Mouse (Mus musculus) midbrain, embryonic 14.5 days (tissue): ENCODE measurements at regions not wholly inside any gene's neighbourhood (a gene's known extent, or its start where the extent isn't known, plus 50 kb on each side); places are given as distances from the start of the nearest gene placed in this dataset.

Source experiments
- ATAC-seq: fragments of 200-750 bp; cut with Nextera tagmentation; 2 replicates; pipeline ENCODE4 v1.8.0; 2017; ENCODE audit warnings: moderate number of reproducible peaks, moderate library complexity; ENCODE audit not compliant: low FRiP score, low TSS enrichment
- DNase-seq: peaks from one replicate; pipeline ENCODE4 v3.0.0-alpha.2; 2015
- H3K27ac ChIP-seq: fragments of 300-500 bp; sonication (generic); replicated peaks from 2 replicates; pipeline ENCODE4 v1.5.1; 2014; ENCODE audit warnings: mild to moderate bottlenecking, low read depth, low read length, moderate library complexity
- H3K27me3 ChIP-seq: fragments of 300-500 bp; sonication (generic); 2 replicates; pipeline ENCODE4 v1.6.1; 2014; ENCODE audit warnings: low read length, control low read depth, mixed read lengths; ENCODE audit not compliant: control insufficient read depth, insufficient read depth
- H3K36me3 ChIP-seq: fragments of 300-500 bp; sonication (generic); 2 replicates; pipeline ENCODE4 v1.6.1; 2014; ENCODE audit warnings: low read length, control low read depth; ENCODE audit not compliant: control insufficient read depth, insufficient read depth
- H3K4me1 ChIP-seq: fragments of 300-500 bp; sonication (generic); 2 replicates; pipeline ENCODE4 v1.6.1; 2014; ENCODE audit warnings: mild to moderate bottlenecking, antibody characterized with exemption, low read length, control low read depth; ENCODE audit not compliant: control insufficient read depth, insufficient read depth
- H3K4me2 ChIP-seq: fragments of 300-500 bp; sonication (generic); 2 replicates; pipeline ENCODE4 v1.6.1; 2014; ENCODE audit warnings: mild to moderate bottlenecking, low read length, moderate library complexity
- H3K4me3 ChIP-seq: fragments of 300-500 bp; sonication (generic); replicated peaks from 2 replicates; pipeline ENCODE4 v1.5.1; 2014; ENCODE audit warnings: low read depth, low read length
- H3K9ac ChIP-seq: fragments of 300-500 bp; sonication (generic); replicated peaks from 2 replicates; pipeline ENCODE4 v1.6.1; 2014; ENCODE audit warnings: mild to moderate bottlenecking, low read length, moderate library complexity
- H3K9me3 ChIP-seq: fragments of 300-500 bp; sonication (generic); 2 replicates; pipeline ENCODE4 v1.6.1; 2016; ENCODE audit warnings: low read length, control low read depth, mixed read lengths; ENCODE audit not compliant: control insufficient read depth
- WGBS: fragments of 180-500 bp; shearing (Covaris S2); extraction: QIAGEN DNeasy Blood & Tissue Kit; methylation state at CpG from one replicate; pipeline ENCODE4 v1.1.7; 2014; 5-methylcytosine and 5-hydroxymethylcytosine counted together

DNA sequence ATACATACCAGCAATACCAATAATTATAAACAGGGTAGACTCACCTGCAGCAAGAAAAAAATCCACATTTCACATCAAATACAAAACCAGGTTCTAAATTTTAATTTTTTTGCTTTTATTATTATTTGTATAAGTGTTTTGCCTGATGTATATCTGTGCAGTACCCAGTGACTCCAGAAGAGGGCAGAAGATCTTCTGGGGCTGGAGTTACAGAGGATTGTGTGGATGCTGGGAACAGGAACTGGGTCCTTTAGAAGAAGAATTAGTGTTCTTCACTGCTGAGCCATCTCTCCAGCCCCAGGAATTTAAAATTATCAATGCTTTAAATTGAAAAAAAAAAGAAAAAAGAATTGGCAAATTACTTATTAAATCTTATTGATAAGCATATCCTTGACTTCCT, 71.7 kb upstream of the Ccdc39 start:
- no peak overlapping the region for H3K4me3 ChIP-seq
- no peaks in the 10 kb centered on the region for H3K27me3 ChIP-seq
- no peaks in the 10 kb centered on the region for H3K9me3 ChIP-seq
- no peaks in the 10 kb centered on the region for H3K36me3 ChIP-seq
- H3K4me1 ChIP-seq, result no peaks in the 10 kb centered on the region
- H3K4me2 ChIP-seq, result no peak overlapping the region
- DNase-seq, result no peak
- no peak overlapping the region for H3K27ac ChIP-seq
- no peak overlapping the region for H3K9ac ChIP-seq
- ATAC-seq, result no peak

DNA sequence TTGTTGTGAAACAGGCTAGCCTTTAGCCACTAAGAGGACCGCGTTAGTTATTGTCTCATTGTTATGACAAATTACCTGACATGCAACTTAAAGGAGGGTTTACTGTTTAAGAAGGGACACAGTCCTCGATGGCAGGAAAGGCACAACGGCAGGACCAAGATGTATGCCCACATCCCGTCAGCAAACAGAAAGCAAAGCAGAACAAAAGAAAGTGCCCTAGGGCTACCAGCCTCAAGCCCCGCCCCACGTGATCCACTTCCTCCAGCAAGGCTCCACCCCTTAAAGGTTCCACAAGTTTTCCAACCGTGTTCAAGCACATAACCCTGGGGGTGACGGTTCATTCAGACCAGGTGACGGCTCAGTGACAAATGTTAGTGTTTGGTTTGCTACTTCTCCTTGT, 72.2 kb upstream of the Ccdc39 start:
- no peak for DNase-seq
- H3K9ac ChIP-seq, result no peak overlapping the region
- H3K9me3 ChIP-seq, result no peaks in the 10 kb centered on the region
- no peaks in the 10 kb centered on the region for H3K4me1 ChIP-seq
- H3K27ac ChIP-seq, result no peak overlapping the region
- no peak for ATAC-seq
- no peaks in the 10 kb centered on the region for H3K36me3 ChIP-seq
- no peak overlapping the region for H3K4me2 ChIP-seq
- WGBS, result 82% methylated on average over 10 of the region's 10 CpGs
- no peak overlapping the region for H3K4me3 ChIP-seq
- no peaks in the 10 kb centered on the region for H3K27me3 ChIP-seq

DNA sequence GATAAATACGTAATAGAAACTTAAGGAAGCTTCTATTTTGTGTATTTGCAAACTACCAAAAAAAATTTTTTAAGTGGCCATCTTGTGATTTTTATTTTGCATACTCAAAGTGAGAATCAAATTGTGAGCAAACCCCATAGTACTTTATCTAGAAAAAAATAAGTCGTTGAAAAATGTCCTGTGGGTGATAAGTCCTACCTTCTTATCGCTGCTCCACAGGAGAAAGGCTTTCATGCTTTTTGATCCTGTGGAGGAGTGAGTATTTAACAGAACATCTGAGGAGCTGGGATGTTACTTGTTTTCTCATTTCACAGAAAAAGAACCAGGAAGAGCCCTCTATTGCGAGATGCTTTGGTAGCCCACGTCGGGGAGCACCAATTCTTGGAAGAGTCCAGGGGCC, 72.7 kb upstream of the Ccdc39 start:
- ATAC-seq, result no peak

DNA sequence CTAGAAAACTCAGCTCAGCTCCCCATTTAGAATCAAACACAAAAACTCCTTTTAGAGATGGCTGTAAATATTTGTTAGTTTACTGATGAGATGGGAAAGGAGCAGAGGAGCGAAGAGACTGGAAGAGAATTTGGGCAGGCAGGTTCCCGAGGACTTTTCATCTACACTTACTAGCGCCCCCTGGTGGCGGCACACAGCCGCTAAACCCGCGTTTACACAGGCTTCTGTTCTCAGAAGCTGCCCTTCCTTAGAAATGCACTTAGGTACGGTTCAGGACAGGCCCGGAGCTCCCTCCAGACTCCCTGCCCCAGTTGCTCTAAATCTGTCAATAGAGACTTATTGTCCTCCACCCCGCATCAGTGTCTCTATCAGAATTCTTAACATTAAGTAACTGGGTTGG, 74.7 kb upstream of the Ccdc39 start:
- Histone ChIP-seq H3K4me2 (no peak overlapping the region), H3K27me3 (no peaks in the 10 kb centered on the region), H3K9me3 (no peaks in the 10 kb centered on the region), H3K4me3 (no peak overlapping the region), H3K36me3 (no peaks in the 10 kb centered on the region), H3K4me1 (no peaks in the 10 kb centered on the region), H3K9ac (no peak overlapping the region), H3K27ac (no peak overlapping the region)
- WGBS, result 9% methylated on average over 10 of the region's 10 CpGs
- DNase-seq (peak; percentile 93), ATAC-seq (no peak; the same call in 1 of the 2 replicates)

More for the DNA sequence above, 72.7 kb upstream of the Ccdc39 start:
- H3K4me2 ChIP-seq, result no peak overlapping the region
- H3K27ac ChIP-seq, result no peak overlapping the region
- no peaks in the 10 kb centered on the region for H3K36me3 ChIP-seq
- H3K4me1 ChIP-seq, result no peaks in the 10 kb centered on the region
- no peak for DNase-seq
- no peaks in the 10 kb centered on the region for H3K9me3 ChIP-seq
- 95% methylated on average over 6 of the region's 6 CpGs for WGBS
- H3K9ac ChIP-seq, result no peak overlapping the region
- no peak overlapping the region for H3K4me3 ChIP-seq
- no peaks in the 10 kb centered on the region for H3K27me3 ChIP-seq

DNA sequence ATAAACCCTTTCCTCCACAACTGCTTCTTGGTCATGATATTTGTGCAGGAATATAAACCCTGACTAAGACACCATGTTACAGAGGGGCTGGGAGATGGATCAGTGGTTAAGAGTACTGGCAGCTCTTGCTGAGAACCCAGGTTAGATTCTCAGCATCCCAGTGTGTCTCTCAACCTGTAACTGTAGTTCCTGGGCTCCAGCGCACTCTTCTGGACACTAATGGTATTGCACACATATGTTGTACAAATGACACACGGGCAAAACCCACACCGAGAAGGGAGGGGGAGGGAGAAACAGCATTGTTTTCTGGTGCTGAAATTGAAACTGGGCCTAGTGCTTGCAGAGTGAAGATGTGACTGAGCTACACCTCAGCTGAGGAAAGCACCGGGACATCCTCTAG, 81.0 kb upstream of the Ccdc39 start:
- Histone ChIP-seq H3K4me3 (no peak overlapping the region), H3K4me2 (no peak overlapping the region), H3K4me1 (no peaks in the 10 kb centered on the region), H3K27ac (no peak overlapping the region), H3K36me3 (no peaks in the 10 kb centered on the region), H3K9me3 (no peaks in the 10 kb centered on the region), H3K9ac (no peak overlapping the region), H3K27me3 (no peaks in the 10 kb centered on the region)
- ATAC-seq (no peak), DNase-seq (no peak)
- WGBS, result 78% methylated on average over 4 of the region's 4 CpGs

DNA sequence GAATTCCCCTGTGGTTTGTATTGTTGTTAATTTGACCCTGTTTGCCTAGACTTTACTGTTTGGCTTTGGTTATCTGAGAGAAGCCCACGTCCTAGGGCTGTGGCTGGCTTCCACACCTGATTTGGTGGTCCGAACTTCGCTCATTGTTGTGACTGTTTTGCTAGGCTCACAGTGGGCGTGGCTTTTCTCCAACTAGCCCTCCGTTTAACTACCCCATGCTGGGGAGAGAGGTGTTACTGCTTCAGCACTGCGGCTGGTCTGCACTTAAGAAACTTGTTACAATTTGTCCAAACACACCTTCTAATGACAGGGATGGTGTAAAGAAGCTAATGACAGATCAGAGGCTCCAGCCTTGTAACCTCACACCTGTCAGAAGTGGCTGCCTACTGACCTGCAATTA, 64.7 kb upstream of the Fxr1 start:
- Histone ChIP-seq H3K4me1 (peaks cover 3% of the 10 kb centered on the region; the same call in 1 of the 2 replicates), H3K27ac (no peak overlapping the region), H3K27me3 (peaks cover 8% of the 10 kb centered on the region; the same call in 1 of the 2 replicates), H3K36me3 (no peaks in the 10 kb centered on the region), H3K9ac (no peak overlapping the region), H3K9me3 (no peaks in the 10 kb centered on the region), H3K4me3 (no peak overlapping the region), H3K4me2 (no peak overlapping the region)
- ATAC-seq (no peak), DNase-seq (no peak)
- under 1% methylated on average over 6 of the region's 6 CpGs for WGBS

DNA sequence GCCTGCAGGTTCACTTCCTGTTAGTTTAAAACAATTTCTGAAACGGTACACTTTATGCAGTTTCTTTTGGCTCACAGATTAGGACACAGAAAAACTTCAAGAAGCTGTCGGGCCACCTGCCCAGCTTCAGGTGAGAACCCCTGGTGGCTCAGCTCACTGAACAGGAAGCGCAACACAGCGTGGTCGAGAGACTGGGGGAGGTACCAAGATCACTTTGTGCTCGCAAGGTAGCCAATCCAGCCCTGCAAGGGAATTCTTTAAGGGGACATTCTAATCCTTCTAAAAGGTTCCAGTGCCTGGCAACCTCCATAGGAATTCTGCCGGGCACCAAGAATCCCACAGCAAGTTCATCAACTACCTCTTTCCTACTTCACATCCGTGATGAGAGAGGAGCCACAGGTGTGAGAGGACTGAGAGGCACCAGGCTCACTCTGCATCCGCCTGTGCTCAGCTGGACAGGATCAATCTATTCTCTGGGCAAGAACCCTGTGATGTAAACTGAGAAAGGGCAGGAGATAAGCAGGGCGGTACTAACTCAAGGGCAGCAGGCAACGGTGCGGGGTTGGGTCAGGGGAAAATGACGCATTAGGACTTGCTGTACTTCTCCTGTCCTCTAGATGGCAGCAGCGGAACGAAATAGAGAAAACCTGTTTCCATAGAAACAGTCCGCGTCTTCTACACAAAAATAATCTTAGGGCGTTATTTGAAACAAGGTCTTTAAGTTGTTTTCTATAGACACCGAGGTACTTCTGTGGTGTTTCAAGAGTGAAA, 63.7 kb upstream of the Fxr1 start:
- 2% methylated on average over 19 of the region's 19 CpGs for WGBS
- H3K4me1 ChIP-seq, result peaks cover 3% of the 10 kb centered on the region; the same call in 1 of the 2 replicates
- peak; percentile 69 for ATAC-seq
- peak overlapping the region; percentile 50 for H3K4me2 ChIP-seq
- peak; percentile 93 for DNase-seq
- peaks cover 8% of the 10 kb centered on the region; the same call in 1 of the 2 replicates for H3K27me3 ChIP-seq
- H3K9ac ChIP-seq, result no peak overlapping the region
- no peak overlapping the region for H3K27ac ChIP-seq
- no peak overlapping the region for H3K4me3 ChIP-seq
- no peaks in the 10 kb centered on the region for H3K9me3 ChIP-seq
- H3K36me3 ChIP-seq, result no peaks in the 10 kb centered on the region

DNA sequence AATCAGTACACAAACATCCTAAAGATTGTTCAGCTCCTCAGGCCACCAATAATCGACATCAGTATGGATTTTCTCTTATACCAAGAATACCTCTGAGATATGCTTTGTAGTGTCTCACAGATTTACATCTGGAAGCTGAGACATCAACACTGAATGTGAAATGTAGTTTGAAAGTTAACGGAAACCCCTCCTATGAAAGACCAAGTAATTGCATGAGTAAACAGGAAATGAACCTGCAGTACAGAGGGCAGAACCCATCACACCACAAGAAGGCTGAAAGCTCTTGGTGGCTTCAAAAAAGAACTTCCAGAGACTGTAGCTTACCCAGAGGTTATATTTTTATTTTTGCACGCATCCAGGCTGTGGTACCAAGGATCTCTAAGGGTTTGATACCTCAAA, 63.1 kb upstream of the Fxr1 start:
- 48% methylated on average over 3 of the region's 3 CpGs for WGBS
- Histone ChIP-seq H3K4me2 (peak overlapping the region; percentile 50; the same call in 1 of the 2 replicates), H3K9ac (no peak overlapping the region), H3K4me3 (no peak overlapping the region), H3K9me3 (no peaks in the 10 kb centered on the region), H3K4me1 (peaks cover 3% of the 10 kb centered on the region; the same call in 1 of the 2 replicates), H3K36me3 (no peaks in the 10 kb centered on the region), H3K27ac (no peak overlapping the region), H3K27me3 (peaks cover 8% of the 10 kb centered on the region; the same call in 1 of the 2 replicates)
- no peak for ATAC-seq
- DNase-seq, result no peak

DNA sequence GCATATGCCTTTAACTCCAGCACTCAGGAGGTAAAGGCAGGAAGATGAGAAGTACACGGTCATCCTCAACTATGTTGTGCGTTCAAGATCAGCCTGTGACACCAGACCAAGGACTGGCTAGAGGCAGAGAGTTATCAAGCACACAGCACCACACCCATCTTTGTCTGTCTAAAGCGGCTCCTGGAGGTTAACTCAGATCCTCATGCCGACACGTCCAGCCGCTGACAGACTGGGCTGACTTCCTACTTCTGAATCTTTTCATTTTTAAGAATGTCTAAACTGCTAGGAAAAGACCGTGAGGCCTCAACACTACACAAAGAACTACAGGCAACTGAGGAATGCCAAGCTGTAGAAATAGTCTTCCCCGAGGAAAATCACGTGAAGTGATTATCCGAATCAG, 62.1 kb upstream of the Fxr1 start:
- no peak overlapping the region for H3K4me3 ChIP-seq
- no peak overlapping the region for H3K9ac ChIP-seq
- no peak overlapping the region for H3K27ac ChIP-seq
- DNase-seq (no peak), ATAC-seq (no peak)
- H3K27me3 ChIP-seq, result peaks cover 8% of the 10 kb centered on the region; the same call in 1 of the 2 replicates
- no peaks in the 10 kb centered on the region for H3K9me3 ChIP-seq
- H3K4me2 ChIP-seq, result no peak overlapping the region
- no peaks in the 10 kb centered on the region for H3K36me3 ChIP-seq
- peaks cover 3% of the 10 kb centered on the region; the same call in 1 of the 2 replicates for H3K4me1 ChIP-seq
- WGBS, result 87% methylated on average over 10 of the region's 10 CpGs
